Mouse (Mus musculus) layer of hippocampus, adult 9-10 months (tissue): ENCODE measurements around the gene Hist2h2ab.
"Not testable (repeated sequence)": the region's sequence is repeated elsewhere in the genome, so short reads cannot be mapped to it uniquely, and the experiment has no call there.

Source experiments
- DNase-seq: peaks from one replicate; pipeline ENCODE4 v3.0.0; 2022; ENCODE audit warnings: low spot score

Hist2h2ab gene

GRCm38 (mm10) chr3:96219661-96220130 lies at the start of gene Hist2h2ab, which contains the start of gene Bola1:
TSS of gene Hist2h2ab (plus strand) at chr3:96219865.
TSS of gene Bola1 (minus strand) at chr3:96219709.
- peak; percentile 84 for DNase-seq

DNA sequence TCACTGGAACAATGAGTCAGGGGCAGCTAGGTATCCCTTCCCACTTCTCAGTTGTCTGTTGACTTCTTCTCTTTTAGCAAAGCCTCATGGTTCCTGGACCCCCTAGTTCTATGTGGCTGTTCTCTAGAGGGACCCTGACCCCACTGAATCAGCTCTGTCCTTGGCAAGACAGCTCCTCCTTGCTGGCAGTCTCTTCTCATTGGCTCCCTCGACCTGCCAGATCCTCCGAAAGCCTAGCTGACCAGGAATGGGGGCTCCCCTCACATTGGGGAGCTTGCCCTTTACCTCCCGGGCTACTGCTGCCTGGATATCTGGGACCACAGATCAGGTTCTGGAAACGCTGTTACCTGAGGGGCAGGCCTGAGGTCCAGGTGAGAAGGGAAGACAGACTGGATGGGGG lies 49.4 kb upstream of the Hist2h2ab start:
- DNase-seq = no peak

GRCm38 (mm10) chr3:96170976-96171545 lies 48.6 kb upstream of the Hist2h2ab start:
- DNase-seq = no peak

GRCm38 (mm10) chr3:96171583-96172196 lies 48.0 kb upstream of the Hist2h2ab start:
- DNase-seq = peak; percentile 60

GRCm38 (mm10) chr3:96172197-96173178 lies 47.2 kb upstream of the Hist2h2ab start, which contains the start of gene Sf3b4:
TSS of gene Sf3b4 (plus strand) at chr3:96172332.
- DNase-seq = no peak

GRCm38 (mm10) chr3:96173185-96173584 lies 46.5 kb upstream of the Hist2h2ab start:
- no peak for DNase-seq

- DNase-seq = not testable (repeated sequence)
Measured at GRCm38 (mm10) chr3:96174042-96174441, 45.6 kb upstream of the Hist2h2ab start.

- DNase-seq = no peak
Measured at GRCm38 (mm10) chr3:96175251-96175650, 44.4 kb upstream of the Hist2h2ab start.

DNA sequence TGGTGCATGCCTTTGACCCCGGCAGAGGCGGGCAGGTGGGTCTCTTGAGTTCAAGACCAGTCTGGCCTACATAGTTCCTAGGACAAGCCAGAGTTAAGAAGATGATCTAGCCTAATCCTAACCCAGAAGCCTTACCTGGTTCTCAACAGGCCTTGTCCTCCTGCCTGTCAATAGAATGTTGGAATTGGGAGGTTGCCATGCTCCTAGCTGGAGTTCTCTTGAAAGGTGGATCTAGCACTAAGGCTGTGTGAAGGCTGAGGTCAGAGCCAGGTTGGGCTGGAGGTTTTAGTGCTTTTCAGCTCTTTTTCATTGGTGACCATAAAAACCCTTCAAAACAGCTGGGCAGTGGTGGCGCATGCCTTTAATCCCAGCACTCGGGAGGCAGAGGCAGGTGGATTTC lies 41.2 kb upstream of the Hist2h2ab start:
- DNase-seq = no peak

DNA sequence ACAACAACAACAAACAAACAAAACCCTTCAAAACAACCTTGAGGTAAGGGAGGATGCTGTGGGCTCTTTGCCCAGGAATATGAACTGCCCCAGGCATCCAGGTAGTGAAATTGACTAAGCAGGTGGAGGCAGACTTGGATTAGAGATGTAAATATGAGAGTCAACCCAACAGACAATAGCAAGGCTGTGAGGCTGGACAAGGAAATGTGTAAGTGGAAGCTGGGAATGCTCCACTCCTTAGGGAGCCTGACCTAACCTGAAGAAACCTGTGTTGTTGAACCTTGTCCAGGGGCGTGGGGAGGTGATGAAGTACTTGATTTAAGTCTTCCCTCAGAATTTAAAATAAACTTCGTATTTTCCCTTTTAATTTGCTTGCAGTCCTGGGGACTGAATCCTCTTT lies 40.8 kb upstream of the Hist2h2ab start:
- no peak for DNase-seq

GRCm38 (mm10) chr3:96179531-96179930 lies 40.1 kb upstream of the Hist2h2ab start:
- DNase-seq = no peak

GRCm38 (mm10) chr3:96180727-96181477 lies 38.8 kb upstream of the Hist2h2ab start, which contains the start of gene Sv2a:
TSS of gene Sv2a (plus strand) at chr3:96181151.
- DNase-seq = no peak

GRCm38 (mm10) chr3:96181510-96182381 lies 37.9 kb upstream of the Hist2h2ab start:
- no peak for DNase-seq

DNA sequence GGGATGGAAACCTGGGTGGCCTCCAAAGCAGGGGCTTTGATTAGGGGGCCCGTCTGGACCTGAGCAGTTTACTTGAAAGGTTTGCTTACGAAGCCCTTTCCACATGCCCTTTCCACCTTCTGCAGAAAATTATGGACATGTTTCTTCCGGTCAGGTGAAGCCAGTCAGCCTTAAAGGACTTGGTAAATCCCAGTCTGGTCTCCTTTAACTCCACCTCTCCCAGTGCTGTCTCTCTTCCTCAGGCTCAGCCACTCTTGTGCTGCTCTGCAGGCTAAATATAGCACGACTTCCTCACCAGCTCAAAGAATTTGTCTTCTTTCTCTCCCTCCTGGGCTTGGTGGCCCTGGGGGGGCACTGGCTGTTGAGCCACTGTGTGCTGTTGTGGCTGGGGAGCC lies 37.3 kb upstream of the Hist2h2ab start:
- no peak for DNase-seq

DNA sequence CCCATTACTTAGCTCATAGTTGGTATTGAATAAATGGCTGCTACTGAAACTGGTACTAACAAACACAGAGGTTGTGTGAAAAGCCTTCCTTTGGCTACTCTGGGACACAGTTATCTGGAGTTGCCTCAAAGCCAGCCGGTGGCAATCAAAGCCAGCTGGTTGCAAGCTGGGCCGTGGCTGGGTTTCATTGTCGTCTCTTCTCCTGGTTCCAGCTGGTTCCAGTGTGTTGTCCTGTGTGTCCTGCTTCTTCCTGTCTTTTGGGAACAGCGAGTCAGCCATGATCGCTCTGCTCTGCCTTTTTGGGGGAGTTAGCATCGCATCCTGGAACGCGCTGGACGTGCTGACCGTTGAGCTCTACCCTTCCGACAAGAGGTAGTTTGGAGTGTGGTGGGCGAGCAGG lies 26.7 kb upstream of the Hist2h2ab start:
- DNase-seq = no peak

- DNase-seq = no peak
Measured at GRCm38 (mm10) chr3:96194966-96195365, 24.7 kb upstream of the Hist2h2ab start.

DNA sequence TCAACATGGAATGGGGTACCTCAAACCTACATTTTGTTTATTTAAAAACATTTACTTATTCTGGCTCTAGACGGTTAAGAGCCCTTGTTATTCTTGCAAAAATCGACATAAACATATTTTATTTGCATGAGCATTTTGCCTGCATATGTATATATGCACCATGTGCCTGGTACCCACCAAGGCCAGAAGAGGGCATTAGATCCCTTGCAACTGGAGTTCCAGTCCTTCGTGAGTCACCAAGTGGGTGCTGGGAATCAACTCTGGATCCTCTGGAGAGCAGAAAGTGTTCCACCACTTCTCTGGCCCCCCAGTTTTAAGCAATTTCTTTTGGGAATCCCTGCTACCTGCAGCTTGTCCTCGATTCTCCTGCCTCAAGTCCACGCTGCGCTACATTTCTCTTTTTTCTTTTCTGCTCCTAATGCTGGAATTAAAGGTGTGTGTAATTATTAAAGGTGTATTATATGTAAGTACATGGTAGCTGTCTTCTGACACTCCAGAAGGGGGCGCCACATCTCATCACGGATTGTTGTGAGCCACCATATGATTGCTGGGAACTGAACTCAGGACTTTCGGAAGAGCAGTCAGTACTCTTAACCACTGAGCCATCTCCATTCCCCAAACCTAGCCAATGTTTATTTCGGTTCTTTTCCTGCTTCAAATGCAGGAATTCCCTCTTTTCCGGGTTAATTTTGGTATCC lies 23.9 kb upstream of the Hist2h2ab start:
- no peak for DNase-seq

DNA sequence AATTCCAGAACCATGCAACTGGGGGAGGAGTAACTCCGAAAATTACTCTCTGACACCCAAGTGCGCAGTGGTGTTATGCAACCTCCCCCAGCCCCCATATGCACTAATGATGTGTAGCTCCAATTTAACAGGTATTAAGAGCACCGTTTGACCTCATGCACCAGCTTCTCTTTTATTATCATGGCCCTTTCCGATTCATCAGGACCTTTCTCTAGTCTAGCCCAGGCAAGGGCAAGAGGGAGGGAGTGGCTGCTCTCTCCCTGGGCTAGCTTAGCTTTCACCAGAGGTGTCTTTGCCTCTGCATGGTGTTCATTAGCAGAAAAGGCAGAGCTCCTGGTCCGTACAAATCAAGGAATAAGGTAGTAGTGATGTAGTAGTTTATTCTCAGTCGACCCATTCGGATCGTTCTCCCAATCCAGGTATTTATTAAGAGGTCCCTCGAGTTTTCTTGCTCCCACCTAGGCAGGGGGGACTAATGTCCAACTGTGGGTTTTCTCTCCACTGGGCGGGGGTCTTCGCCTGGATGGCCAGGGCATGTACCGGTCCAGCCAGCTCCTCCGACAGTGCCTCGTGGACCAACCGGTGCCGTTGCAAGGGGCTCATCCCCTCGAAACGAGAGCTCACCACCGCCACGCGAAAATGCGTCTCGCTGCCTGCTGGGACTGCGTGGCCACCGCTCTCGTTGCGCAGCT lies 23.1 kb upstream of the Hist2h2ab start:
- DNase-seq = no peak

GRCm38 (mm10) chr3:96197129-96197749 lies 22.4 kb upstream of the Hist2h2ab start:
- peak; percentile 76 for DNase-seq
